Mouse (Mus musculus) cerebellum, postnatal 4 days (tissue): Measurements from ENCODE around the gene Celf2.
A peak's percentile ranks its signal among the peaks of the same experiment; 100 is the strongest.

Source experiments
- DNase-seq, 2 experiments: peaks; one replicate each; pipeline ENCODE4 v3.0.0; 2022; ENCODE audit warnings: low spot score in 2 of 2, mixed read lengths in 1 of 2

The Celf2 gene

DNA sequence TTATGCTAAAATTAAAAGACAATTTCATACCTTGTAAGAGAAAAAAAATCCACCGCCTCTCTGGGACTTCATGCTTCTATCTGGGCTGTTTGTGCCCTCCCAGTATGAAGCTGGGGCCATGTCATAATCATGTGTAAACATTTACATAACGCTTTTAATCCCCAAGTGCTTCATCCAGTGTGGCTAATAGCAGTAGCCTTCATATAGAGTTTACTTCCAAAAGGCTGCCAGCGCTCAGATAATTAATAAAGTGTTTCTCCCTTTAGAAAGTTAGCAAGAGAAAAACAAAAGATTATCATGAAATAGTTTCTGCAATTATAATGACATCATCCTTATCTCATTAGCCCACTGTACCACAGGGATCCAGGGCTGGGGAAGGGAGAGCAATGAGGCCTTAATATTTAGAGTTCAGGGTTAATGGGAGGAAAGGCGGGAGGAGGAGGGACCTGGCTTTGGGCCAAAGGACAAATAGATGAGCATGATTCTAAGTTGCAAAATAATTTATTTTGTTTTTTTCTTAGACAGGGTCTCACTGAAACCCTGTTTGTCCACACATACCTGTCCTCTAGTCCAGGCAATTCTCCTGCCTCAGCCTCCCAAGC is 425.8 kb downstream of the Celf2 start:
- no peak for DNase-seq

DNA sequence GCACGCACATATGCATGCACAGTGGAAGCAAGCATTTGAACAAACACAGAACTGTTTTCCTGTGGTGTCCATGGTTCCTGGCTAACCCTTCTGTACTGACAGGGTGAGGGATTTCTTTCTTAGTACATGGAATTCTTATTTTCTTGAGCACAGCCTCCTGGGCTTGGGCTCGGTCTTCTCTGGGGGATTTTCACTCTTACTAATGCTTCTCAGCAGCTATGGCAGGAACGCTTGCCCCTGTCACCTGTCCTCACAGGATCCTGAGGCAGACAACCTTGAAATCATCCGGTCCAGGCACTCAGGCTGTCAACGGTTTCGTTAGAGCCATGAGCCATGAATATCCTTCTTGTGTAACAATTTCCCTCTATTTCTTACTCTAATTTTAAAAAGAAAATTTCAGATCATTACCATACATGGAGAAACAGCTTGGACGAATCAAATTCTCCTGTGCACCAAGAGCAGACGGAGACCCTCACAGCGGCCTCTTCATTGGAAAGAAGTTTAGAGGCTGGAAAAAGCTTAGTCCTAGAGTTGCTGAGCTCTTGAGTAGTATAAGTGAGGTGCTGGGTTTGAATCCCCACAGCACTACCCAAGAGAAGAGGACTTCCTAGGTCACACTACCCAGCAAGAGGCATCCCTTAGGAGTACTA is 426.9 kb downstream of the Celf2 start:
- no peak for DNase-seq

- peak in 1 of 2 experiments; percentile 34 for DNase-seq
Measured at GRCm38 (mm10) chr2:7080794-7081783, 428.3 kb downstream of the Celf2 start.

DNA sequence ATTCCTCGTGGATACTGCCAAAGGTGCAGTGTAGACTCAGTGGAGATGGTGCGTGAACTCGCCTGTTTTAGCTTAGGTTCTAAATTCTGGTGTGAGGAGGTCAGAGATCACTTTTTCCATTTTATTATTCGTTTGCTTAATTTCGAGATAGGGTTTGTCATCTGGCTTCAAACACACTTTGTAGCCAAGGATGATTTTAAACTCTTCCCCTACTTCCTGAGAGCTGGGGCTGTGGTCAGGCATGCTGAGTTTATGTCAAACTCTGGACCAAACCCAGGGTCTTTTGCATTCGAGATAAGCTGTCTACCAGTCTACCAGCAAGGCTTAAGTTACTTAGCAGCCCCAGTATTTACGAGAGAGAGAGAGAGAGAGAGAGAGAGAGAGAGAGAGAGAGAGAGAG is 429.3 kb downstream of the Celf2 start:
- DNase-seq, result no peak

DNA sequence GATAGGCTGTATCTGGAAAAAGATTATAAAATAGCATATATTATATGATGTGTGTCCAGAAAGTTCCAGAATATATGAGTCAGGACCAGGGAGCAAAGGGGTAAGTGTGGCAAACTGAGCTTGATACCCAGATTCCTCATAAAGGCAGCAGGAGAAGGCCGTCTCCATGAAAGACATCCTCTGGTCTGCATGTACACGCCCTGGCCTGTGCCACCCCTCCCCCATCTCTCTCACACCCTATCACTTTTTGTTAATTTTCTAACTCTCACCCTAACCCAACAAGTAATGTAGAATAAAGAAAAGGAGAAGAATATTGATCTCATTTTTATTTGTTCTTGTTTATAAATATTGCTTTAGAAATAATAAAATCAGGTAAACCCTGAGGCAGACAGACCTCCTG is 430.0 kb downstream of the Celf2 start:
- DNase-seq, result no peak

- DNase-seq, result no peak
Measured at GRCm38 (mm10) chr2:7073730-7074129, 435.6 kb downstream of the Celf2 start.

DNA sequence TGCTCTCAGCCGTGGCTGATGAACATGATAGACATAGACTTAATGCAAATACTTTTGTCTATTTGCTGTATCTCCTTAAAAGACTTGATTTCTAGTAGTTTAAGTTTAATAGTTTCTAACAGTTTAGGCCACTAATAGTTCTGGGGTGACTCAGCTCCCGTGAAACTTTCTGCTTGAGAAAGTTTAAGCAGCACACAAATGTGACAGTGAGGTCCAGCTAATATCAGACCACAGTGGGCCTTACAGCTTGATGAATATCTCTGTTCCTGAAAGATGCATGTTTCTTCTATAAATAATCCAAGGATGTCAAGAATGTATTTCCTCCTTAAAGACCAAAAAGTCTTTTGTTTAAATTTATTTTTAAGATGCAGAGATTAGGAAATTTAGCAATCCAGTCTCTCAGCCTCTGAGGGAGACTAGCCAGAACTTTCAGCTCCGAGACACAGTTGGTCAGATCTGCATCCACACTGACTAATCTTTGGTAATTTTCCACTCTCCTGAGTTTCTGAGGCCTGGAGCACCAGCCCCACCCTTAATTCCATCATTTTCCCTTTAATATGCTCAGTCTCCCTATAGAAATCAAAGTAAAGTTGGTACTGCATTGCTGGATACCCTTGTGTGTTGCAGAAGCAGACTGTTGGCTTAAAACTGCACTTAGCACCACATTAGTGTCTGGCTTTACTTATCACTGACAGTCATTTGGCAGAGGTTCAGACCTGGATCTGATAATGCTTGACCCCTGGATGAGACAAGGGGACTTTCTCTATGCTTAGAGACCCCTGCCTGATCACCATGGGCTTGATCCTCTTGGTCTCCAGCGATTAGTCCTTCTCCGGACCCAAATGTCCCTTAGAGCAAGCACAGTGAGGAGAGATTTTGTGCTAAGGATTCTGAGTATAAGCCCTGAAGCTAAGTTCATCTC is 436.8 kb downstream of the Celf2 start:
- no peak for DNase-seq

DNA sequence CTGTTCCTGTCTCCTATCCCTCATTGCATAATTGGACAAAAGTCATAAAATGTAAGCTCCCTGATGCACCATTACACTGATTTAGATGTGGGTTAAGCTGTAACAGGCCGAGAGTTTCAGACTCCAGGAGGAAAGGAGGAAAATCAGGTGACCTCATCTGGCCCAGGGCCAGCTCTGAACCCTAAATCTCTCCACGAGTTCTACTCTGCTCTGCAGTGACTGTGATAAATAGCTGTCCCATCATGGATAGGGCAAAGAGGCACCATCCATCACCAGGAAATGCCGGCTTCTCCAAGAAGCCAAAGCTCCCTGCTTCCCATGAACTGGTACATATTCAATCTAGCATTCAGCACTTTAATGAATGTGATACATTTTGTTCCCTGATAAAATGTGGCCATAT is 439.9 kb downstream of the Celf2 start:
- no peak for DNase-seq

DNA sequence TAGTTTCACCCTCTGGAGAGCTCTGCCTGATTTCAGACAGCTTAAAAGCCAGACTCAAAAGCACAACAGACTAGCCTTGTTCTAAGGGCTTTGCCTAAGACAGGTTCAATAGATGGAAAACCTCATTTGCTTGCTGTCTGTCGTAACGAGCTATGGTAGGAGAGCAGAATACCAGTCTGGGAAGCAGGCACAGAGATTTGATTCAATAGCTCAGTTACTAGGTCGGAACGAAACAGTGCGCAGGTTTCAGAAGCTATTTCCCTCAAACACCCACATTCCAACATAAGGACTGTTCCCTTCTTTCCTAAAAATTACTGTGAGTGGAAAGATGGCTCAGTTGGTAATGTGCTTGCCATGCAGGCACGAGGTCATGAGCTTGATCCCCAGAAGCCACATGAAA is 441.1 kb downstream of the Celf2 start:
- no peak for DNase-seq

GRCm38 (mm10) chr2:7063574-7064192 is 445.7 kb downstream of the Celf2 start:
- DNase-seq, result no peak

DNA sequence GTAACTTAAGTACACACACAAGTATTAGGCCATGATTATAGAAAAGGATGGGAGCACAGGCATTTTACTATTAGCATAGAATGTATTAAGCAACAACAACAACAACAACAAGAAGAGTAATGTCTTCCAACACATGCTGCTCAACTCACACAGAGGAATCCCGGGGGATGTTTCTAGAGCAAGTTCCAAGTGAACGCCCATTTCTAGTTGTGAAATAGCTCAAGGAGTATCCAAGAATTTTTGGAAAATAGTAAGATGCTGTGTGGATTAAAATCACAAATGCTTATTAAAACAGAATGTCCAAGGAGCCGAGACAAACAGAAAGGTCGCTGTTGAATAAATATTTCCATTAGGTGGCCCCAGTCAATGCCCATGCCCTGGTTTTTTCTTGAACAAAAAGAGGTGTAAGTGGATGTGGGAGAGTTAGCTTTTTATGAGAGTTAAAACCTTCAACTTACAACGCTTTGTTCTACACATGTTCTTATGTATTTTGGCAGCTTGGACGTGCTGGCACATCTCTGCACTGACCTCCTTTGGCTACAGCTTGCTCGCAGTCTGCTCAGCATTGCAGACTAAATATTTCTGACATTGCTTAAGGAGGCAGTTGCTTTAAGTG is 448.8 kb downstream of the Celf2 start:
- no peak for DNase-seq

GRCm38 (mm10) chr2:7056401-7056800 is 453.0 kb downstream of the Celf2 start:
- no peak for DNase-seq

DNA sequence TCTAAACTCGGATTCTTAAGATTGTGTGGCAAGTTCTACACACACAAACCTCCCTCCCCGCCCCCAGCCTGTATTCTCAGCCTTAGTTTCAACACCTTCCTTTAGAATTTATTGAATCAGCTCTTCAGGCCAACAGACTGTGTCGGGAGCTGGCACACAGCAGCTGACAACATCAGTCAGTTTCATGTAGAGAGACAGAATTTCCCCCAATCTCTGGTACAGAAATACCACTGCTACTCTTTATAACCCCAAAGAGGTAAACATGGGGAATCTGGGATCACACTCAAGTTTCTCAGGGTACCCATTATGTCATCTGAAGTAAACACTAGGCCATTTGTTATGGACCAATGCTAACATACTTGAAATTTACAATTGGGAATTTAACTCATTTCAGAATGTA is 453.4 kb downstream of the Celf2 start:
- no peak for DNase-seq

GRCm38 (mm10) chr2:7051090-7051489 is 458.3 kb downstream of the Celf2 start:
- no peak for DNase-seq

DNA sequence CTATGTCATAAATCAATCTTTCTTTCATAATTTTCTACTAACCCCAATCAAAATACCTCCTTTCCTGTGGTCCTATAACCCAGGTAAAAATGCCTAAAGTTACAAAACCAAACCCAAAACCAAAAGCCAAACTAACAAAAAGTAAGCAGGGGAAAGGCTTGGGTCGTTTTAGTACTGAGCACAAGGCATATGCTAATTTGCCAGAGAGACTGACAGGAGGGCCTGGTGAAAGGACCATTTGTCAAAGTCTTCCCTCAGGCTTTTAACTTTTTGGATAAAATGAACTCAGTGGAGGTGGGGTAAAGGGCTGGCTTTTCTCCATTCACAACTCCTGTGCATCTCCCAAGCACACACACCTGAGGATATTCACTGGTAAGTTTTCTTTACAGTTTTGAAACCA is 463.2 kb downstream of the Celf2 start:
- DNase-seq, result no peak

DNA sequence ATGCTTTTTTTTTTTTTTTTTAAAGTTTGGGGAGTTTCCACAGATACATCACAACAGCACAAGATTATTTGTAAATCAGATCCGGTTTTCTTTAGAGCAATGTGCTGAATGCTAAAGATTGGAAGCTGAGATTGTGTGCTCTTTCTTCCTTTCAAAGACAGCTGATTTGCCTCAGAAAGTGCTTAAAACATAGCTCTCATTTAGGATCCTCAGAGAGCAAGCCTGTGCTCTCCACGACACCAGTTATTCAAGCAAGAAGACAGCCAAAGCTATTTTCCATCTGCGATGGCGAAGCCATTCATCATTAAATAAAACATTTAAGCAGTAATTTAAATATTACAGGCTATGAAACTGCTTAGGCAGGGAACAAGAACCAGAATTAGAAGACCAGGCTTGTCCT is 463.8 kb downstream of the Celf2 start:
- no peak for DNase-seq

GRCm38 (mm10) chr2:7043770-7044459 is 465.4 kb downstream of the Celf2 start:
- no peak for DNase-seq

- no peak for DNase-seq
Measured at GRCm38 (mm10) chr2:7040940-7041339, 468.4 kb downstream of the Celf2 start.

DNA sequence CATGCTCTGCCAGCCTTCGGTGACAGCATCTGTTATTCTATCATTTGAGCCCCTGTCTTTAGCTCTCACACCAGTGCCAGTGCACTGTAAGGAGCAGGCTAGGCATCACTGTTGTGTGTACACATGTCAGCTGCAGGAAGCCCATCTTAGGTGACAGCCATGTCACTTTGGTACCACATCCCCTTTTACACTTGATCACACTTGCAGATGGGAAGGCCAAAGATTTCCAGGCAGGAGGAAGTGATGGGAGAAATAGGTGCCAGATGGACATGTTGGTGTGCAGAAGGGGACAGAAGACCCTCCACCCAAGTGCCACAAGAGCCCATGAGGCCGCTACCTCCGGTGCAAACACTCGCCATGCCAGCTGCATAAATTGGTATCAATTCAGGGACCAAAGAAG is 470.4 kb downstream of the Celf2 start:
- DNase-seq, result peak in 1 of 2 experiments; percentile 57

DNA sequence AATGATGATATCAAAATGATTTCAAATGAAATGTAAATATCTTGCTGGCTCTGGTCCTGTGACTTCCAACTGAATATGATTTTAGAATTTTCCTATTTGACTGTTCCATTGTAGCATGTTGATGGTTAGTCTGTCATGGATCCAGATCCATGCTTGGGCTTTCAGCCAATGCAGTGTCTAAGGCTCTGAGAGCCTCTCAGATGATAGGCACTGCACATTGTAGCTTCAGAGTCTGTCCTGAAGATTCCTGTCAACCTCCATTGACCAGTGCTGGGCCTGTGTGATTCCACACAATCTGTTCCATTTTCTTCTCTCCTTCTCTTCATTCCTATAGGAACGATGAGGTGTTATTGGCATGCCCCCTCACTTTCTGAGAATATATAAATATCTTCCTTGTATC is 478.0 kb downstream of the Celf2 start:
- DNase-seq, result peak in 1 of 2 experiments; percentile 28
